Mouse (Mus musculus) cerebellum, adult 11-12 months (tissue): Measurements from ENCODE around the gene Slc29a4.

Experiments used
- DNase-seq: peaks from one replicate; pipeline ENCODE4 v3.0.0; 2022

The Slc29a4 gene

DNA sequence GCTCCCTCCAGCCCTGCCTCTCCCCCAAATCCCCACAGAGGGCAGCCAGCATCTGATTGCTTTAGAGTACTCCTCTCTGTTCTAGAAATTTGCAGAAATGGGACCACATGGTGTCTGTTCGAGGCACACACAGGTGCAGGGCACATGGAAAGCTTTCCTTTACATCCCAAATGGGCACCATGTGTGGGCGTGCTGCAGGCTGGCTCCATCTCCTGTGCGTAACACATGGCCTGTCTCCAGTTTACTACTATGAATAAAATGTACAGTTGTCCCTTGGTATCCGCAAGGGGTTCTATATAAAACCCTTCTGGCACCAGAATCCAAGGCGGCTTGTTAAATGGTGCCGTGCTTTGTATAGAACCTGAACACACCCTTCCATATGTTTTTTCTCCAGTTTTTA lies 4.6 kb downstream of the Slc29a4 start:
- no peak for DNase-seq

GRCm38 (mm10) chr5:142697742-142698141 lies 5.4 kb downstream of the Slc29a4 start:
- DNase-seq: no peak

GRCm38 (mm10) chr5:142700842-142701589 lies 8.7 kb downstream of the Slc29a4 start:
- peak; percentile 84 for DNase-seq

GRCm38 (mm10) chr5:142701651-142702510 lies 9.6 kb downstream of the Slc29a4 start:
- peak; percentile 82 for DNase-seq

- DNase-seq: no peak
These were observed 10.3 kb downstream of the Slc29a4 start for GRCm38 (mm10) chr5:142702511-142703138.

- peak; percentile 86 for DNase-seq
These were observed 11.3 kb downstream of the Slc29a4 start for GRCm38 (mm10) chr5:142703569-142703968.

- DNase-seq: no peak
These were observed 15.4 kb downstream of the Slc29a4 start for GRCm38 (mm10) chr5:142707709-142708108.

GRCm38 (mm10) chr5:142709436-142709835 lies 17.1 kb downstream of the Slc29a4 start:
- DNase-seq: no peak

GRCm38 (mm10) chr5:142712373-142712772 lies 20.1 kb downstream of the Slc29a4 start:
- DNase-seq: no peak

DNA sequence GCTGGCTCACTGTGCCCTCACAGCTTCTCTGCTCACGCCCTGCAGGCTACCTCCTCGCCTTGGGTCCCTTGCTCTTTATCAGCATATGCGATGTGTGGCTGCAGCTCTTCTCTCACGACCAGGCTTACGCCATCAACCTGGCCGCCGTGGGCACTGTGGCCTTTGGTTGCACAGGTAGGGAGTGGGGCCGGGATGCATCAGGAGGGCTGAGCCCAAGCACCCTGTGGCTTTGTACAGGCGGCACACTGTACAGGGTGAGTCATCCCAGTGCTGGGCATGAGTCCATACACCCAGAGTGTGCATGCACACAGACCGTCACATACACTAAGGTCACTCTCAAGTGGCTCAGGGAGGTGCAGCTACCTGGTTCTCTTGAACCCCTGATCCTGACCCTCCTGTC lies 21.7 kb downstream of the Slc29a4 start:
- peak; percentile 75 for DNase-seq

DNA sequence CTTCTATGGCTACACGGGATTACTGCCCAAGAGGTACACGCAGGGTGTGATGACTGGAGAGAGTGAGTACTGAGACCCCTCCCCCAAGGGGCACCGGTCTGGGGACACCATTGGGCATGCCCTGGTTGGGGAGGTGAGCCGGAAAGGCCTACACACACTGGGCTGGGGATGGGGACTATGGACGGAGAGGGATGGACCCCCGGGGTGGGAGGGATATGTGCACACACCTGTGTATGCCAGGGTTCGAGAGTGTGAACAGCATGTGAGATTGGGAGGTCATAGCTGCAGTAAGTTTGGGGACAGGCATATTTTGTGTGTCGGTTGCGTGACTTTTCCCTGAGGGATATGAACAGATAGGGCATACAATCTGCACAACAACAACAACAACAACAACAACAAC lies 22.7 kb downstream of the Slc29a4 start:
- DNase-seq: no peak

GRCm38 (mm10) chr5:142716056-142716455 lies 23.7 kb downstream of the Slc29a4 start:
- DNase-seq: peak; percentile 79

DNA sequence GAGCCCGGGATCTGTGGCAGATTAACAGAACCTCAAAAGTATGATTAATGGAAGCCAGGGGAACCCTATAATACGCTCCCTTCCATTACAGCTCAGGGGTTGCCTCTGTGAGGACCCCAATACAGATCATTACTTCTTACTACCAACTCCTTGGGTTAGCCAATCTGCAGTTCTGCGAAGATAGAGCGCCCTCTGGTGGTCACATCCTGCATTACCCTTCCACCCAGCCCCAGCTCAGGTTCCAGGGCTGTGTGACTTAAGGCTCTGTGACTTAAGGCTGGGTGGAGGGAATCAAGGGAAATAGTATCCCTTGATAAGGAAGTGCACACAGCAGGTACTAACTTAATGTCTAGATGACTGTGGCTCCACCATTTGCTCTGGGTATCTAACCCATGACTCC lies 25.7 kb downstream of the Slc29a4 start:
- peak; percentile 72 for DNase-seq

- DNase-seq: peak; percentile 60
These were observed 26.2 kb downstream of the Slc29a4 start for GRCm38 (mm10) chr5:142718486-142718885.

GRCm38 (mm10) chr5:142719897-142720296 lies 27.6 kb downstream of the Slc29a4 start:
- no peak for DNase-seq

DNA sequence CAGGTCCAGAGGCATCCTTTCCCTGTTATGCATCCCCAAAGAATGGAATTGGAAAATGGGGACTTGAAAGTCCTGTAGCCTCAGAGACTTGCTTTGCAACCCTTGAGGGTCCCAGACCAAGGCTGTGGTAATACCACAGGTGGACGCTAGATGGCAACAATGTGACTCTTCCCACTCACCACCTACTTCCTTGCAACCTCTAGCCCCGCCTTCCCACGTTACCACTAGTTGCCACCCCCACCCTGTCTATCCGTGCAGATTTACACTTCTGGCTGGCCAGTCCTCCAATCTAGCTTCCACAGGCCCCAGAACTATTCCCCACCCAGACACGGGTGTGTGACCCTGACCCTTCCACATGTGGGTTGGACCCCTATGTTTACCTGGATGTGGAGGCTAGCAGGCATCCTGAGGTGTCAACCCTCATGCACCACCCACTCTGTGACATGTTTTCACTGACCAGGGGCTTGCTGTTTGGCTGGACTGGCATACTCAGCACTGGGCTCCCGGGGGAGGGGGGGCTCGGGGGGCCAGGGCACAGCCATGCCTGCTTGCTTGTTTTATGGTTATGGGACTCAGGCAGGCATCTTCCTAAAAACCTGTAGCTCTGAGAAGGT lies 31.3 kb downstream of the Slc29a4 start:
- DNase-seq: no peak

DNA sequence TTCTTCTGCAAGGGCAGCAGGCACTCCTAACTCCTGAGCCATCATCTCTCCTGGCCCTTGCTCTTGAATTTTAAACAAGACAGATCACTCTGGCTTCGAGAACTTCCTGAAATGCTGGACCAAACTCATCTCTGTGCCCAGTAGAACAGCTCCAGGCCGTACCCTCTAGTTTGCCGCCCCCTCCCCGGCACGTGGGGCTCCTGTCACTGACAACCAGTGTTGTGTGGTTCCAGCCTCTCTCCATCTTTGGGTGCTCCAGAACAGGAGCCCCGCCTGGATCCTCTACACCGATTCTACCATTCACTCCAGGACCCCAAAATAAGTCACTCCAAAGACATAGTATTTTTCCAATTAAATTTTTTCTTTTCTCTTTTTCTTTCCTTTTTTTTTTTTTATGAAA lies 32.0 kb downstream of the Slc29a4 start:
- DNase-seq: no peak

DNA sequence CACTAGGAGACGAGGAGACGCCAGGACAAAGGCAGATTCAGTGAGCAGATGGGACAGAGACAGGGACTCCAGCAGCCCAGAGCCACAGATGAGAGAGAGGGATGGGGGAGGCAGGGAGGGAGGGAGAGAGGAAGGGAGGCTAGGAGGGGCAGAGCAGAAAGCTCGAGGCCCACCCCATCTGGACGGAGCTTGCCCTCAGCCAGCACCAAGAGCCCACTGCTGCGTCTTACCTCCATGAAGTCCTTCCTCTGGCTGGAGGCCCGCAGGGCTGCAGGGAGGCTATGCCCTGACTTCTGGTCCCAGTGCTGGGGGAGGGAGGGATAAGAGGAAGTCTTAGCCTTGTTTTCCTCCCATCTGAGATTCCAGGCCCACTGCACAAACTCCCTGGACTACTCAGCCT lies 34.4 kb downstream of the Slc29a4 start:
- DNase-seq: no peak

DNA sequence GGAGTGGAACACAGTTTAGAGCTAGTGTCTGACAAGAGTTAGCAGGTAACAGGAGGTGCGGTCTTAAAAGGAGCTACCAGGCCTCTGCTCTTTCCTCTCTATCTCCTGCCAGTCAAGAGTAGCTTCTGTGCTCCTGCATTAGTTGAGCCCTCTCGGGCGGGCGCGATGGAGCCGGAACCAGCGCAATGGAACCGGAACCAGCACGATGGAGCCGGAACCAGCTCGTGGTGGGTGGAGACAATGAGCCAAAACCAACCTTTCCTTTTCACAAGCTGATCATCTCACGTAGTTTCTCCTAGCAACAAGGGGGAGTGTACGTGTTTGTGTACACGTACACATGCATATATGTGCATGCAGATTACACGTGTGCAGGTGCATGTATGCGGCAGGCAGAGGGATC lies 36.0 kb downstream of the Slc29a4 start:
- DNase-seq: no peak

DNA sequence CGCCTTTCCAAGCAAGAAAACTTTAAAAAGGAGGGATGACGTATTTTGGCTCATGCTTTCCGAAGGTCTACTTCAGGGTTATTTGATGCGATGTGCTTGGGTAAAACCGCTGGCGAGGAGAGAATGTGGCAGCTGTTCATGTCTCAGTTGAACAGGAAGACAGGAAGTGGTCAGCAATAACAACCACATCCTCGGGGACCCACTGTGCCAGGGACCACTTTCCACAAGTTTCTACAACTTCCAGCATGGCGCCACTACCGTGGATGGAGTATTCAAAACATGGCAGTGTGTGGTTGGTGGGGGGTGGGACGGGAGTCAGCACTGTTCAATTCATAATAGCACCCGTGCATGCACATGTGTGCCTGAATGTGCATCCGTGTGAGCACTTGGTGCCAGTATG lies 38.0 kb downstream of the Slc29a4 start:
- no peak for DNase-seq

- no peak for DNase-seq
These were observed 39.6 kb downstream of the Slc29a4 start for GRCm38 (mm10) chr5:142731916-142732315.

- no peak for DNase-seq
These were observed 47.6 kb downstream of the Slc29a4 start for GRCm38 (mm10) chr5:142739941-142740340.

- no peak for DNase-seq
These were observed 54.8 kb downstream of the Slc29a4 start for GRCm38 (mm10) chr5:142747026-142747629.
